Mouse (Mus musculus): ENCODE measurements at regions not wholly inside any gene's neighbourhood (a gene's known extent, or its start where the extent isn't known, plus 50 kb on each side); places are given as distances from the start of the nearest gene placed in this dataset.

DNA sequence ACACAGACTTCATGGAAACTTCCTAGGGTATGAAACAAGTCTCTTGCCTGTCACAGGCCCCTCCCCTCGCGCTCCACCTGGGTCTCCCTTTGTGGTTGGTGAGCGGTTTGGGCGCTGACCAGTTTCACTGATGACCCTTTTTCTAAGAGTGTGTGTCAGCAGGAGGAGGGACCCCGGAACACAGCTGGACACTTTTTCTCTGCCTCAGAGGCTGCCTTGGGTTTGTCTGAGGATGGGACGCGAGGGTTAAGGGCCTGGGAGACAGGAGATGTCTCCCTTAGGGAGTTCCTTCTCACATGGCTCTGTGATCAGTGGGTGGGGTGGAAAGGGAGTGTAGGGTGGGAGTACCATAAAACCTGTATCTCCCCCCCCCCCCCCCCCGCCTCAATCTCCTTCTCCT is 115.8 kb upstream of the Haao start:
- H3K27ac ChIP-seq (ENCODE audit: insufficient read depth, low read length) = no peak overlapping the region
- H3K4me1 ChIP-seq (ENCODE audit: control insufficient read depth, insufficient read depth, low read length) = no peaks in the 10 kb centered on the region
- H3K4me3 ChIP-seq (ENCODE audit: insufficient read depth, low read length) = no peak overlapping the region
- TF ChIP-seq POLR2A (IDR thresholded peaks at IDR 0.05; ENCODE audit: low read depth, low read length) (no peak), CTCF (IDR thresholded peaks at IDR 0.05; ENCODE audit: borderline replicate concordance, insufficient read depth, low read length) (no peak)

GRCm38 (mm10) chr17:83962841-83963240 is 115.1 kb upstream of the Haao start:
- Histone ChIP-seq H3K4me3 (ENCODE audit: insufficient read depth, low read length) (no peak overlapping the region), H3K27ac (ENCODE audit: insufficient read depth, low read length) (no peak overlapping the region), H3K4me1 (ENCODE audit: control insufficient read depth, insufficient read depth, low read length) (no peaks in the 10 kb centered on the region)
- no peak for TF ChIP-seq CTCF (IDR thresholded peaks at IDR 0.05; ENCODE audit: borderline replicate concordance, insufficient read depth, low read length)
- no peak for TF ChIP-seq POLR2A (IDR thresholded peaks at IDR 0.05; ENCODE audit: low read depth, low read length)

GRCm38 (mm10) chr17:83962126-83962525 is 114.4 kb upstream of the Haao start:
- Histone ChIP-seq H3K27ac (ENCODE audit: insufficient read depth, low read length) (no peak overlapping the region), H3K4me3 (ENCODE audit: insufficient read depth, low read length) (no peak overlapping the region), H3K4me1 (ENCODE audit: control insufficient read depth, insufficient read depth, low read length) (no peaks in the 10 kb centered on the region)
- no peak for TF ChIP-seq CTCF (IDR thresholded peaks at IDR 0.05; ENCODE audit: borderline replicate concordance, insufficient read depth, low read length)
- no peak for TF ChIP-seq POLR2A (IDR thresholded peaks at IDR 0.05; ENCODE audit: low read depth, low read length)

DNA sequence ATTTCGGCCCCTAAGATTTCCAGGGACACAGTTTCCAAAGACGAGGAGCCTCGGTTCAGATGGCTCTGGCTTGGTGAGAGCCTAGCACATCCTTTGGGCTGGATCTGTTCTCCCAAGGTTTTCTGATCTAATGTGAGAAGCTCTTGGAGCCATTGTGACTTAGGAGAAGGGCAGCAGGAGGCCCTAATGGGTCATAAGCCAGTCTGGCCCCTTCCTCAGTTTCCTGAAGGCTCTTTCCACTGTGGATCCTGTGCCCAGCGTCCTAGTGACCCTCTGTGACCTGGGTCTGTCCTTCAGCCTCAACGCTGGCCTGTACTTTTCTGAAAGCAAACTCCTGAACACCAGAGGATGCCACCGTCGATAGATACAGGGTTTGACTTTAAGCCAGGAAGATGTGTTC is 113.1 kb upstream of the Haao start:
- TF ChIP-seq CTCF (IDR thresholded peaks at IDR 0.05; ENCODE audit: borderline replicate concordance, insufficient read depth, low read length) (no peak), POLR2A (IDR thresholded peaks at IDR 0.05; ENCODE audit: low read depth, low read length) (no peak)
- Histone ChIP-seq H3K4me1 (ENCODE audit: control insufficient read depth, insufficient read depth, low read length) (no peaks in the 10 kb centered on the region), H3K4me3 (ENCODE audit: insufficient read depth, low read length) (no peak overlapping the region), H3K27ac (ENCODE audit: insufficient read depth, low read length) (peak overlapping the region; percentile 0; the same call in 1 of the 2 replicates)

DNA sequence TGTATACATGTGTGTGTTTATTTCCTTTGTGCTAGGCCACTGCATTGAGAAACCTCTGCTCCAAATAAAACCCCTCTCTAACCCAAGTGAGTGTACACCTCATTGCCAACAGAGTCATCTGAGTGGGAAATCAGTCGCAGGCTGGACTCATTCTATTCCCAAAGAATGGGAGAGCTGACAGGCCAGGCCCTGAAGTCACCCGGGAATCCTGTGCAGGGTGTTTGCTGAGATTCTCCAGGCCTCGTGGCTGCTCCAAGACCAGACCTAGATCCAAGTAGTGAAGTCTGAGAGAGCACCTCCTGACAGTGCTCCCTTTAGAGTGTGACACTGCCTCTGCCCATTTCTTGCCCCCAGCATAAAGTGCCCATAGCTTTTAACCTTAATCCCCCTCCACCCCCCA is 112.4 kb upstream of the Haao start:
- TF ChIP-seq CTCF (IDR thresholded peaks at IDR 0.05; ENCODE audit: borderline replicate concordance, insufficient read depth, low read length) (no peak), POLR2A (IDR thresholded peaks at IDR 0.05; ENCODE audit: low read depth, low read length) (no peak)
- no peak overlapping the region for H3K27ac ChIP-seq (ENCODE audit: insufficient read depth, low read length)

DNA sequence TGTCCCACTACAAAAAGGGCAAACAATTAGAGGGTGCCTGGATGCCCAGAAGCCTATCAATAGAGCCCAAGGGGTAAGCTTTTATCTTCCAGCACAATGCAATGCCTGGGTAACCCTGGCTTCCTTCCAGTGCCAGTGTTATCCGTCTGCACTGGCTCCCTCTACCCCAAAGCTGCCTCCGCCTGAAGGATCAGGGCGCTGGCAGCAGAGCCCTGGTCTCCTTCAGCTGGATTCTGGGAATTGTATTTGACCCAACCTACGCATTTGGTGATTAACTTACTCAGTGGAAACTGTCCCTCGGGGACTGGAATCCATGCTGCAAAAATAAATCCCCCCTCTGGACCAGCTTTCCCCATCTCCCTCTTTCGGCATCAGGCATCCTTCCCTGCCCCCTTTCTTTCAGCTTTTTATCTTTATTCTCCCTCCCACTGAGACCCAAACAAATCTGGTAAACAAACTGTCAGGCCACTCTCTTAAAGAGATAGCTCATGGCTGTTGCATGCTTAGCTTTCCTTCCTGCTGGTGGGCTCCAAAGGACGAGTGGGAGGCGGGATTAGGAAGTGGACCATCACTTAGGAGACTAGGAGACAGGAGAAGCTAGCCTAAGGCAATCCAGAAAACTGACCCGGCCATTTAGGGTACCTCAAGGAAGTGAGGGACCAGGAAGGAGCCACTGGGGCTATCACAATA is 111.5 kb upstream of the Haao start:
- Histone ChIP-seq H3K4me3 (ENCODE audit: insufficient read depth, low read length) (no peak overlapping the region), H3K27ac (ENCODE audit: insufficient read depth, low read length) (no peak overlapping the region), H3K4me1 (ENCODE audit: control insufficient read depth, insufficient read depth, low read length) (peaks cover 9% of the 10 kb centered on the region)
- no peak for TF ChIP-seq CTCF (IDR thresholded peaks at IDR 0.05; ENCODE audit: borderline replicate concordance, insufficient read depth, low read length)
- TF ChIP-seq POLR2A (IDR thresholded peaks at IDR 0.05; ENCODE audit: low read depth, low read length) = no peak

More for the DNA sequence above, 112.4 kb upstream of the Haao start:
- Histone ChIP-seq H3K4me3 (ENCODE audit: insufficient read depth, low read length) (no peak overlapping the region), H3K4me1 (ENCODE audit: control insufficient read depth, insufficient read depth, low read length) (peaks cover 4% of the 10 kb centered on the region; the same call in 1 of the 2 replicates)

DNA sequence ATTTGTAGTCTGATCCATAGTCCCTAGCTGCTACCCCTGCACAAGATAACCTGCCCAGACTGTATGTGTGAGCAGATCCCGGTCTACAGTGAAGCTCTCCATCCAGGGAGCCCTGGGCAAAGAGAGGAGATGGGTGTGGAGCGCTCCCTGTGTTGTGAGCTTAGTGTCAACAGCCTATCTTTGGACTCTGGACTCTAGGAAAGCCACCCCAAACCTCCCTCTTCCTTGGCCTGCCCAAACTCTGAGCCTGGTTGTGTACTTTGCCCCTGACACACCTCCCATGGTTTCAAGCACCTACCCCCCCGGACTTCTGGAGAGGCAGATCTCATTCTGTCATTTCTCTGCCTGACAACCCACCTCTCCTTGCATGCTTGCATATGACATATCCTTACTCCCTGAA is 110.9 kb upstream of the Haao start:
- H3K4me3 ChIP-seq (ENCODE audit: insufficient read depth, low read length) = no peak overlapping the region
- TF ChIP-seq POLR2A (IDR thresholded peaks at IDR 0.05; ENCODE audit: low read depth, low read length) (no peak), CTCF (IDR thresholded peaks at IDR 0.05; ENCODE audit: borderline replicate concordance, insufficient read depth, low read length) (no peak)
- no peak overlapping the region for H3K27ac ChIP-seq (ENCODE audit: insufficient read depth, low read length)

GRCm38 (mm10) chr17:83957661-83958540 is 110.1 kb upstream of the Haao start:
- Histone ChIP-seq H3K27ac (ENCODE audit: insufficient read depth, low read length) (no peak overlapping the region), H3K4me3 (ENCODE audit: insufficient read depth, low read length) (no peak overlapping the region), H3K4me1 (ENCODE audit: control insufficient read depth, insufficient read depth, low read length) (peaks cover 19% of the 10 kb centered on the region)
- TF ChIP-seq CTCF (IDR thresholded peaks at IDR 0.05; ENCODE audit: borderline replicate concordance, insufficient read depth, low read length) = no peak
- TF ChIP-seq POLR2A (IDR thresholded peaks at IDR 0.05; ENCODE audit: low read depth, low read length) = no peak

More for the DNA sequence above, 110.9 kb upstream of the Haao start:
- H3K4me1 ChIP-seq (ENCODE audit: control insufficient read depth, insufficient read depth, low read length) = peaks cover 13% of the 10 kb centered on the region

DNA sequence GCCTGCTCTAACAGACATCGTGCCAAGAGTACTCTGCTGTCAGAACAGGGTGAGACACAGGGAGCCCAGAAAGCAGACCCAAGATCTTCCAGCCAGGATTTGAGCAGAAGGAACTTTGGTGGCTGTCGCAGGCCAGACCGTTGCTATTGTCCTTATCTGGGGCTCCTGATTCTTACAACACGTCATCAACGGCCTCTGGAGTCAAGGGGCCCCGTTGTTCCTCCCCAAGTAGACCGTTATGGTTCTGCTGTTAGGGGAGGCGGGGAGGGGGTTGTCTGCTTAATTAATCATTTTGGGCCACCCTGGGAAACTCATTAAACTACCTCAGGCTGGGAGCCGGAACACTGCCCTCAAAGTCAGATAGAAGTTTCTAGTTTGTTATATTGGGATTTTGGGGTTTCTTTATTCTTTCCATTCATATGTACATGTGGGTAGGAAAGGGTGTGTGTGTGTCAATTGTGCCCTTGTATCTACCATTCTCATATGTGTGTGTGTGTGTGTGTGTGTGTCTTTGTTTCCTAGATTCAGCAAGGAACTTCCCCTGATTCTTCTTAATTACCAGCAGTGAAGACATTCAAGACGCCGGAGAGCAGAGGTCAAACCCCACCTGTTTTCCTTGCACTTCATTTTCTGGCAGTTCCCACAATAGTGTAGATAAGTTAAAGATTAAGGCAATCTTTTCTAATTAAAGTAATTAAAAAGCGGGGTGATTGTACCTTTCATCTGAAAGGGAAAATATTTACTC is 109.2 kb upstream of the Haao start:
- Histone ChIP-seq H3K4me3 (ENCODE audit: insufficient read depth, low read length) (no peak overlapping the region), H3K27ac (ENCODE audit: insufficient read depth, low read length) (no peak overlapping the region), H3K4me1 (ENCODE audit: control insufficient read depth, insufficient read depth, low read length) (peaks cover 19% of the 10 kb centered on the region)
- TF ChIP-seq POLR2A (IDR thresholded peaks at IDR 0.05; ENCODE audit: low read depth, low read length) (no peak), CTCF (IDR thresholded peaks at IDR 0.05; ENCODE audit: borderline replicate concordance, insufficient read depth, low read length) (no peak)

All from embryonic fibroblast, embryonic 13.5 days (primary cell).